Mouse (Mus musculus): Measurements from ENCODE around the gene Lyrm2. TPM values are rescaled to one million over a fixed set of nuclear protein-coding genes. Genes with fewer than 3 reads are reported as not detected.

The Lyrm2 gene
- polyA plus RNA-seq (2021; fragmentation: Nextera tagmentation): 91.3 and 105 TPM in 2 replicates
- long read RNA-seq, experiment 1, transcript Lyrm2-201 (3 exons, 465 nt): major isoform, 33 of 40 reads
- long read RNA-seq, experiment 1, transcript Lyrm2-203 (2 exons, 889 nt): minor isoform, 5 of 40 reads
- long read RNA-seq, experiment 1, partial matches to known transcripts: 0 of 40 reads
- long read RNA-seq, experiment 1, other reads (novel, unspliced or antisense): 2 of 40 reads
- long read RNA-seq, experiment 2, transcript Lyrm2-201 (3 exons, 465 nt): major isoform, 38 of 46 reads
- long read RNA-seq, experiment 2, partial matches to known transcripts: 0 of 46 reads
- long read RNA-seq, experiment 2, other reads (novel, unspliced or antisense): 7 of 46 reads

DNA sequence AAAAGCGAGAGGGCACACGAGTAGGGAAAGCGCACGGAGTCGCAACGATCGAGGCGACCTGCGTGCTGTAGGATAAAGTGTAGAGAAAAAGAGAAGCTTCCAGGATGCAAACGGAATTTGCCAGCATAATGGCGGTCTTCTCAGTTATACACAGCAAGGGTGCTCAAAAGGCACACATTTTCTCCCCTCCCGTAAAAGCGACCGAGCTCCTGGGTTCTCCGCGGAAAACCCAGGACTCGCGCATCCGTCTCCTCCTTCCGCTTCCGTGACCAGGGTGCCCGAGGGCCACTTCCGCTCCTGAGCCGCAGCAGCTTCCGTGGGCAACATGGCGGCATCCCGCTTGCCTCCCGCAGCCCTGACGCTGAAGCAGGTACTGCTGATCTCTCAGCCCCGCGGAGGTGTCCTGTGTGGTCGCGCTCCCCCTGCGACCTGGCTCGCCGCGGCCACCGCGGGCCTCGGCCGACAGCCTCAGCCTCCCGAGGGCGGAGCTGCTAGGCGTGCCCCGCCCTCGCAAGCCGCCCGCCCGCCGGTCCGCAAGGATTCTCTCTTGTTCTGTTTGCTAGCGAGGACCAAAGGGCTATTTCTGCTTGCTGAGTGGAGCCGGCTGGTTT lies at the start of gene Lyrm2:
Lyrm2 (plus strand) TSS at position 288 of the 611 bp plus-strand sequence.

Other genes starting within 250 kb of the Lyrm2 start
- gene Gja10, start 197.5 kb upstream of the Lyrm2 start, polyA plus RNA-seq (2021; fragmentation: Nextera tagmentation): not detected in 2 replicates
- gene Casp8ap2, start 184.8 kb upstream of the Lyrm2 start, polyA plus RNA-seq (2021; fragmentation: Nextera tagmentation): 15.8 and 21.0 TPM in 2 replicates
- 4.3 TPM in 2 replicates for gene Mdn1, start 143.1 kb upstream of the Lyrm2 start, polyA plus RNA-seq (2021; fragmentation: Nextera tagmentation)
- 11.5 and 12.9 TPM in 2 replicates for gene Ankrd6, start 150.6 kb downstream of the Lyrm2 start, polyA plus RNA-seq (2021; fragmentation: Nextera tagmentation)
- gene Rragd, start 182.8 kb downstream of the Lyrm2 start, polyA plus RNA-seq (2021; fragmentation: Nextera tagmentation): 10.9 and 17.6 TPM in 2 replicates
- gene Ube2j1, start 231.2 kb downstream of the Lyrm2 start, polyA plus RNA-seq (2021; fragmentation: Nextera tagmentation): 28.7 and 31.9 TPM in 2 replicates